ENCODE assay signal across 8 mouse cellular contexts in the genomic region with DNA sequence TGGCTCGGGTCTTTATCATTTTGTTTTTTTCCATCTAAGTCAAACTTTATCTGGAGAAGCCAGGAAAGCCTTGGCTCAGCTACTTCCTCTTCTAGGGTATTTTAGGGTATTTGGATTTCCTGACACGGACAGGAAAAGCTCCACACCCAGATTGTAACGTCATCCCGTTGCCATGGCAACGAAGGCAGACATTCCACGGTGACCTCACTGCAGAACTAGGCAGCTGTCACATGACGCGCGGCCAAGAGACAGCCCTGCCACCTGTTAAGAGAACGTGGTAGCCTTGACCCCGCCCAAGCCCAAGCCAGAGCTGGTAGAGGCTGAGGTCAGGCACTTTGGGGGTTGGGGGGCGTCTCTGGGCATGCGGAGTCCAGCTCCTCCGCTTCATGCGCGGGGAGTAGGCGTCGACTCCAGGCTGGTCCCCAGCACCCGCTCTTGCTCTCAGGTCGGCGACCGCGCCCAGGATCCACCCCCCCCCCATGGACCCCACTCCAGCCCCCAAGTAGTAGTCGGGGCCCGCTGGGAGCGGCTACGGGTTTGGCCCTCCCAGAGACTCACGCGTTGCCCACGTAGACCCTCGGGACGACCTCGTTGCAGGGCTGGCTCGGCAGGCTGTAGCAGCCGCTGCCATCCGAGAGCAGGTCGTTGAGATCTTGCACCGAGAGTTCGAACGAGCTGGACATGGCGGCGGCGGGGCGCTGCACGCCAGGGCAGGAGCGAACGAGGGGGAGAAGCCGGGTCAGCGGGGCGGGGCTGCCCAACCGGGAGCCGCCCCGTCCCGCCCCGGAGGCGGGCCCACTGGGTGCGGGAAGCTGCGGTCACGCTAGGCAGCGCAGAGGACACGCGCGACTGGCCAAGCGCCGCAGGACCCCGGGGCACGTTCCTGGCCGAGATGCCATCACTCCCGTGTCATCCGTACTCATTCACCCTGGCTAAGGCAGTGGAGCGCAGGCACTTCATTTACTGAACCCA. TPM values are rescaled to one million over a fixed set of nuclear protein-coding genes. Genes with fewer than 3 reads are reported as not detected.
A peak's percentile ranks its signal among the peaks of the same experiment; 100 is the strongest.
DNase-seq lines count a peak whose midpoint lies in the region; ATAC-seq and TF ChIP-seq lines count a peak whose summit lies in the region.

A gene (plus strand): TSS at position 226 of the 972 bp plus-strand sequence.

- peak within 1 kb of the TSS; percentile 99 for H3K4me2 ChIP-seq in lung, embryonic 15.5 days

- WGBS in lung, embryonic 15.5 days, result under 1% methylated on average over 67 of the region's 71 CpGs
- WGBS in olfactory bulb, adult 2 months, result under 1% methylated on average over 71 of the region's 71 CpGs

- H3K4me3 ChIP-seq in lung, embryonic 15.5 days, result peak within 1 kb of the TSS; percentile 59
- peak within 1 kb of the TSS; percentile 80 for H3K4me3 ChIP-seq in olfactory bulb, adult 2 months (ENCODE audit: insufficient read depth, low read depth, low read length)

- no peaks in the 10 kb centered on the region for H3K9me3 ChIP-seq in lung, embryonic 15.5 days

- peak within 1 kb of the TSS; percentile 60 for H3K9ac ChIP-seq in lung, embryonic 15.5 days

- TF ChIP-seq CTCF in olfactory bulb, adult 2 months (IDR thresholded peaks at IDR 0.05; ENCODE audit: insufficient read depth, low read depth, low read length), result no peak

- peaks cover 8% of the 10 kb centered on the region; the same call in 1 of the 2 replicates for H3K27me3 ChIP-seq in lung, embryonic 15.5 days

- DNase-seq in Muller cell, postnatal 12 days (ENCODE audit: inconsistent ontology term), result peak; percentile 95
- DNase-seq in cerebellum, adult 8-10 months, result peak; percentile 94
- peak; percentile 97 for DNase-seq in forelimb bud, embryonic 11.5 days (ENCODE audit: low read depth, low spot score)
- peak; percentile 94 for DNase-seq in layer of hippocampus, adult 9-10 months (ENCODE audit: low spot score)
- DNase-seq in thymus, adult 18-20 months, result peak; percentile 38 to 52

- peak within 1 kb of the TSS; percentile 87 for H3K27ac ChIP-seq in lung, embryonic 15.5 days
- peak within 1 kb of the TSS; percentile 76 for H3K27ac ChIP-seq in olfactory bulb, adult 2 months (ENCODE audit: insufficient read depth, low read depth, low read length)

- H3K36me3 ChIP-seq in lung, embryonic 15.5 days, result no peaks in the 10 kb centered on the region

- ATAC-seq in hematopoietic stem cell, adult 5-6 weeks (replicated peaks in 1 of 2; ENCODE audit: insufficient read depth in 1 of 2, low FRiP score in 2 of 2, low TSS enrichment in 1 of 2, low read depth in 1 of 2, poor library complexity in 2 of 2, severe bottlenecking in 2 of 2), result peak; percentile 64 to 67
- peak; percentile 83 for ATAC-seq in lung, embryonic 15.5 days (ENCODE audit: borderline replicate concordance, extremely low read depth, low FRiP score, low TSS enrichment)

- TF ChIP-seq POLR2A in olfactory bulb, adult 2 months (IDR thresholded peaks at IDR 0.05; ENCODE audit: insufficient read depth, low read depth, low read length), result peak; percentile 53

- peaks cover 41% of the 10 kb centered on the region for H3K4me1 ChIP-seq in lung, embryonic 15.5 days
- peaks cover 21% of the 10 kb centered on the region for H3K4me1 ChIP-seq in olfactory bulb, adult 2 months (ENCODE audit: control insufficient read depth, insufficient read depth, low read length)

RNA-seq across cellular contexts. Expression of the gene that starts here (rescaled TPM):
- not detected in 2 replicates for total RNA-seq in hematopoietic stem cell, adult 5-6 weeks (2017)
- not detected in 2 replicates for polyA plus RNA-seq in lung, embryonic 15.5 days (2015; fragmentation: Nextera tagmentation; extraction: Ambion mirVana)
- polyA plus RNA-seq in olfactory bulb, adult 2 months (2012; ENCODE audit: insufficient read depth, insufficient read length, low replicate concordance, missing spikeins), result not detected in 2 replicates

Comparison
In these comparisons a context has a peak if more than half of its experiments do, and no peak if none do; other contexts are left out.
1. Peak in every context shown above with its lines: DNase-seq, ATAC-seq, H3K4me3 ChIP-seq and H3K27ac ChIP-seq.
2. Peak in ATAC-seq in hematopoietic stem cell, adult 5-6 weeks; RNA of the gene not detected or under 1 TPM.
3. Peak in ATAC-seq, H3K4me3 ChIP-seq, H3K27ac ChIP-seq, H3K9ac ChIP-seq and H3K4me2 ChIP-seq in lung, embryonic 15.5 days; RNA of the gene not detected or under 1 TPM.
4. DNase-seq: peak in every context shown above with its lines; median percentile 97 in forelimb bud, embryonic 11.5 days; 95 in Muller cell, postnatal 12 days; 94 in cerebellum, adult 8-10 months; 94 in layer of hippocampus, adult 9-10 months; 45 in thymus, adult 18-20 months.